Mouse (Mus musculus): ENCODE data around the gene Cir1.

The Cir1 gene

GRCm38 (mm10) chr2:73312152-73313116 lies at the start of gene Cir1, which contains the start of gene Scrn3:
Gene Cir1, minus strand, starts transcription at chr2:73312701.
Gene Scrn3, plus strand, starts transcription at chr2:73312601.
- peak; percentile 99 for DNase-seq (ENCODE audit: low read depth)

GRCm38 (mm10) chr2:73360536-73360935 lies 48.0 kb upstream of the Cir1 start:
- DNase-seq (ENCODE audit: low read depth) = no peak

DNA sequence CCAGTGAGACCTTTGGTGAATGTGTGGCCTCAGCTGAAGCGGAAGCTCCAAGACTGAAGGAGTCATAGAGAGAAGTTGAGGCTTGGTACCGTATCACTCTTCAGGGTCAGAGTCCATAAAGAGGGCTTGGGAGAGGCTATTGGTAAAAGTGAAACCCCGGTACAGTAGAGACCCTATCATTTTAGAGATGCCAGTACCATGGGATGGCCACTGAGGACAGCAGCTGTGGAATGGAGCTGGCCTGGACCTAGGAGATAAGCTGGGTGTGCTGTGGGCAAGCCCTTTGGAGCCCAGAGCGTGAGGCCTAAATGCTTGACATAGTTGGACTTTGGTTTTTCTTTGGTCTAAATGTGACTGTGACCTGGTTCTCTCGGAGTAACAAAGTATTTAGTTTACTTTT lies 47.4 kb upstream of the Cir1 start:
- DNase-seq (ENCODE audit: low read depth) = no peak

- DNase-seq (ENCODE audit: low read depth) = no peak
These were observed 44.5 kb upstream of the Cir1 start for GRCm38 (mm10) chr2:73357004-73357403.

DNA sequence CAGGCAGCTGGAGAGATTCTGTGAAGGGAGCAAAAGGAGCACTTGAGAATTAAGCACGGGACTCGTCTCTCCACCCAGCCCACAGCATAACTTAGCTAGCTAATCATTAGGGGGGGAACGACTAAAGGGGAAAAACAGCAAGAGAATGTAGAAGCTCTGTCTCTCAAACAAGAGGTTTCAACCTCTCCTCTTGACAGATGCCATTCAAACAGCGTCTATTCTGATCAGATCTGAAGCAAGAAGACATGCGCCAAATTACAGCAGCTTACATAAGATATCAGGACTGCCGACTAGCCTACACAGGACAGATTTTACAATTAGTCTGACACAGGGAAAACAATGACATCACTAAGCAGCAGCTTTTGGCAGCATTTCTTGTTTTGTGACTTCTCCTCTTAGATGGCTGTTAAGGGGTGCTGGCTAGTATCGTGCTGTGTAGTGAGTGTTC lies 39.5 kb upstream of the Cir1 start:
- DNase-seq (ENCODE audit: low read depth) = no peak

DNA sequence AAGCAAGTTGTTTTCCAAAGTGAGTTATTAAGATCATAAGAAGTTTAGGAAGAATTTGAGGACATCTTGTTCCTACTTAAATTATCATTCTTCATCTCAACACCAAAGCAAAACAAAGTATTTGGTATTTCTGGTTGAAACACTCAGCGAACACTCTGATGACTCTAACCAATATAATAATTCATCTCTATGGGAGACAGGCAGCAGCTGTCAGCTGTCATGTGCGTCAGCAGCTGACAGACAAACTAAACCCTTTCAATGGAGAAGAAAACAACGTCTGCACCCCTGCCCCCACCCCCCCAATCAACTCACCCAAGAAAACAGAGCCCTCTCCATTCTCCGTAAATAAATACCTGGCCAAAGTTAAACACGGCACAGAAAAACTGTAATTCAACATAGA lies 39.0 kb upstream of the Cir1 start:
- DNase-seq (ENCODE audit: low read depth) = no peak

DNA sequence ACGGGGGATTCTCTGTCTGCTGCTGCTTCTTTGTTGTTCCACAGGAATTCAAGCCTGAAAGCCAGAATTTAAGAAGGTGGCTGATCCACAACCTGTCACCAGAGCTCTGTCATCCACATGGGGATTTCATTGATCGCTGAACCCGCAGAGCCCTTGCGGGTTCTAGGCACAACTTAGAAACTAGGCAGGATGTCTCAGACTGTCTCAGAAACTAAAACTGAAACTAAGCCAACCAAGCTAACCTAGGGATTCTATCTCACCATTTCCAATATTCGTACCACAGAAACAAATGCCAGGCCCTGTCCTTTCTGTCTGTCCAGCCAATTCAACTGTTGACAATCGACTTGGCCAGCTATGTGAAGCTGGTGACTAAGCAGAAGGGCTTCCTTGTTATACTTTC lies 35.7 kb upstream of the Cir1 start:
- DNase-seq (ENCODE audit: low read depth) = no peak

DNA sequence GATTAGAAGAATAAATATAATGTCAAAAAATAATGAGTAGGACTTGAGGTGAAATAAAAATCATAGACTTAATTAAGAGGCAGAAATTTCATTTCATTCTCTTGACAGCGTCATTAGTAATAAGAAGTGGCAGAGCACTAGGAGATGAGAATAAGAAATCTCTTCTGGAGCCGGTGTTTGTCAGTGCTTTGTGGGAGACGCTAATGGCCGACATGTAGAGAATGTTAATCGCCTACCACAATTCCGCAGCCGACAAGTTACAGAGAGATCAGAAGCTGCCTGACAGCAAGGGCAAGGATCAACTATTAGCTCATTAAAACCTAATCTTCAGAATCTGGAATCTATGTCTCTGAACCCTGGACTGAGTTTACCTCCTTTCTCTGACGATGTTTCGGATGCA lies 35.3 kb upstream of the Cir1 start:
- no peak for DNase-seq (ENCODE audit: low read depth)

GRCm38 (mm10) chr2:73347136-73347535 lies 34.6 kb upstream of the Cir1 start:
- no peak for DNase-seq (ENCODE audit: low read depth)

- no peak for DNase-seq (ENCODE audit: low read depth)
These were observed 34.0 kb upstream of the Cir1 start for GRCm38 (mm10) chr2:73346345-73347086.

GRCm38 (mm10) chr2:73345204-73345603 lies 32.7 kb upstream of the Cir1 start:
- no peak for DNase-seq (ENCODE audit: low read depth)

DNA sequence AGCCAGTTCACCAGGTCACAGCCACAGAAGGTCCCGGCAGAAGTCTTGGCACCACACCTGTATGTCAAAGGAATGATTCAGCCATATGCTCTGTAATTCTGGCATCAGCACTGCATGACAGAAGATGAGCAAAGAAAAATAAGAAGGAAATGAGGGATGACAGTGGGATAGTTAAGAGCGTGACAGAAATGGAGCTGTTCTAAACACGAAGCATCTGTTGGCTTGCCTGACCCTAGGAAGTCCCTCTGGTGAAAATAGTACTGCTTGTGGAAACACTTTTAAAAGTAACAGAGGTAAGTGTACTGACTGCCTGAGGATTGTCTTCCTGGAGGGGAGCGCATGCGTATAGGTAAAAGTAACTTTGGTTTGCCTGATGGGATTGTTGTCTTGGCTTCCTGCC lies 31.2 kb upstream of the Cir1 start:
- no peak for DNase-seq (ENCODE audit: low read depth)

- DNase-seq (ENCODE audit: low read depth) = no peak
These were observed 25.9 kb upstream of the Cir1 start for GRCm38 (mm10) chr2:73338415-73338814.

DNA sequence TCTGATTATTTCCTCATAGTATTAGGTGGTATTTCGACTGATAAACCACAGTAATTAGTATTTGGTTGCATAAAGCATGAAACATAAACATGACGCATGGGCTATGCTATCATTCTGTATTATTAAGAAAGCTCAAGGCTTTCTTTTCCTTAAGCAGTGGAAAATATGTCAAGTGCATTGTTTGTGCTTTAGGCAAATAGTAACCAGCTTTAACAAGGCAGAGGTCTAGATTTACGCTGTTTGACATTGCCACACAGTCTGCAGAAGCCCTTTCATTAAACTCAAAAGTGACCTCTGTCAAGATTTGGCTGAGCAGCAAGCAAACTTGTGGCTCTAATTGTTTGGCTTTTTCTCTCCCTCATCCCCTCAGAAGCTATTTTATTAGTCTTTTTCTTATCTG lies 23.4 kb upstream of the Cir1 start:
- no peak for DNase-seq (ENCODE audit: low read depth)

GRCm38 (mm10) chr2:73325871-73326270 lies 13.4 kb upstream of the Cir1 start:
- no peak for DNase-seq (ENCODE audit: low read depth)

- DNase-seq (ENCODE audit: low read depth) = no peak
These were observed 10.5 kb upstream of the Cir1 start for GRCm38 (mm10) chr2:73322991-73323390.

DNA sequence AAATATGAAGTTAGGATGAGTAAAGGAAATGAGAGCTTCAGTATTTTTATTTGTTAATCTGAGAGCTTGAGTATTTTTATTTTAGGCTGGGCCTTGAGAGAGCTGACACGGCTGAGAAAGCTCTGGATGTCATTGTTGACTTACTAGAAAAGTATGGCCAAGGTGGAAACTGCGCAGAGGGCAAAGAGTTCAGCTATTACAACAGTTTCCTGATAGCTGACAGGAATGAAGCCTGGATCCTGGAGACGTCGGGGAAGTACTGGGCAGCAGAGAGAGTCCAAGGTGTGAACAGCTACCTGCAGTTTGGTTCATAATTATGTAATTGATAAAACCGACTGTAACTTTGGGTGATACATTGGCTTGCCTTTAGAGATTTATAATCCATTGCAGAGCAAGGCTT lies 6.7 kb upstream of the Cir1 start:
- DNase-seq (ENCODE audit: low read depth) = no peak

GRCm38 (mm10) chr2:73317426-73317825 lies 4.9 kb upstream of the Cir1 start:
- DNase-seq (ENCODE audit: low read depth) = no peak

DNA sequence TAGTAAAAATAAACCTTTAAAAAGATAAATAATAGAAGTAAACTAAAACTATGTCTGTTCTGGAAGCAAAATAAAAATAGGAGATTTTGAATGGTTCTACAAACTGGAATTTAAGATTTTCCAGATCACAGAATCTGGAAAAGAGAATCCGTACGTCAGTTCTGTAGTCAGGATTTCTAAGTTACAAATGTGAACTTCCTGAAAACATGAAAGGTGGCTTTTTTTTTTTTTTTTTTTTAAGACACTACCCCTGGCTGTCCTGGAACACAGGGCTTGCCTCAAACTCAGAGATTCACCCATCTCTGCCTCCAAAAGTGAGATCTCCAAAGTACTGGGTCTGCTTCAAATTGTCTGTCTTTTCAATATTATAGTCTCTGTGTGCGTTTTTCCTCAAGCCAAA lies 1.8 kb upstream of the Cir1 start:
- no peak for DNase-seq (ENCODE audit: low read depth)

- DNase-seq (ENCODE audit: low read depth) = peak; percentile 87
These were observed 608 bp upstream of the Cir1 start for GRCm38 (mm10) chr2:73313117-73313501.

- no peak for DNase-seq (ENCODE audit: low read depth)
These were observed 6.5 kb downstream of the Cir1 start for GRCm38 (mm10) chr2:73306006-73306405.

GRCm38 (mm10) chr2:73304506-73304905 lies 8.0 kb downstream of the Cir1 start:
- DNase-seq (ENCODE audit: low read depth) = no peak

DNA sequence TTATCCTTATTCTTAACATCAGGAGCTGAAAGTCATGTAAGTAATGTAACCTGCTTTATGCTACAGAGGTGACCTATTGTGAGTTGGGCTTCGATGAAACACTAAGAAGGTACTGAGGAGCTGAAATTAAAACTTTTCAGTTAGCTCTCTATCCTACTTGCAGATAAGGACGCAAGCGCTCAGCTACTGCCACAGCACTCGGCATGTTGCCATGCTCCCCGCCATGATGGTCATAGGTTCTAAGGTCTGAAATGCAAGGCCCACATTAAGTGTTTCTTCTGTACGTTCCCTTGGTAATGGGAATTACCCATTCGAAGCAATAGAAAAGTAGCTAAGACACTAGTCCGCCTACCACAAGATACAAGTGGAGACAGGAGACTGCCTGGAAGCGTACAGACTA lies 9.8 kb downstream of the Cir1 start:
- no peak for DNase-seq (ENCODE audit: low read depth)

All from 416B (cell line).